Comparison of ENCODE assay signal across 12 mouse cellular contexts in the genomic region with DNA sequence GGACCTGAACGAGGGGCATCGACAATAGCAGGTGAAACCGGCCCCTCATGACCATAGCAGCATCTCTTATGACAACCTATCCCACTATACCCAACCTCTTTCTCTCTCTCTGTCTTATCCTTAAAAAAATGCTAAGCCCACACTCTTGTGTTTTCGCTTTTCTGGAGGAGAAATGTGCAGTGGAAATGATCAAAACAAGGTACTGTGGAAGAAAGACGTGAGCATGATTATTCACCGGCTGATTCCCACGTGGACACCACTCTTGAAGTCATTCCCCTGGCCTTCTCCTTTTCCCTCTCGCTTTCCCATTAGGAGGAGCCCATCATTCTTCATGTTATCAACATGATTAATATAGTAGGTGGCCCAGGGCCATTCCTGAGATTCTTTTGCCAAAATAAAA. TPM values are rescaled to one million over a fixed set of nuclear protein-coding genes. Genes with fewer than 3 reads are reported as not detected.
DNase-seq lines count a peak whose midpoint lies in the region; ATAC-seq lines count a peak whose summit lies in the region.
"Had no signal": no experiment of that assay in that cellular context is flagged by ENCODE, and none has a peak within 500 bp of the region (broad histone marks: within the 10 kb centered on the region; RNA-seq: fewer than 3 reads in every experiment).

No protein-coding gene starts in this region.

- H3K4me1 ChIP-seq in hindbrain, embryonic 16.5 days (ENCODE audit: control insufficient read depth, insufficient read depth, low read depth, low read length) = peaks cover 12% of the 10 kb centered on the region
- peaks cover 21% of the 10 kb centered on the region for H3K4me1 ChIP-seq in midbrain, embryonic 16.5 days (ENCODE audit: control insufficient read depth, insufficient read depth, low read length)

- H3K4me2 ChIP-seq in hindbrain, embryonic 16.5 days (ENCODE audit: low read length) = peak overlapping the region; percentile 55
- H3K4me2 ChIP-seq in midbrain, embryonic 16.5 days (ENCODE audit: low read length) = peak overlapping the region; percentile 58

- H3K4me3 ChIP-seq in hindbrain, embryonic 16.5 days (ENCODE audit: low read length) = no peak overlapping the region
- 0 out of 2 replicates have a peak overlapping the region, but pooled peaks have one; percentile 39 for H3K4me3 ChIP-seq in midbrain, embryonic 16.5 days (ENCODE audit: low read depth, low read length)

- H3K9me3 ChIP-seq in hindbrain, embryonic 16.5 days (ENCODE audit: control insufficient read depth, low read length) = no peaks in the 10 kb centered on the region
- no peaks in the 10 kb centered on the region for H3K9me3 ChIP-seq in midbrain, embryonic 16.5 days (replicated peaks; ENCODE audit: control insufficient read depth, low read length, poor library complexity, severe bottlenecking)

- 3% methylated on average over 8 of the region's 8 CpGs for WGBS in hindbrain, embryonic 16.5 days
- 1% methylated on average over 8 of the region's 8 CpGs for WGBS in midbrain, embryonic 16.5 days

- H3K36me3 ChIP-seq in hindbrain, embryonic 16.5 days (ENCODE audit: control insufficient read depth, insufficient read depth, low read length) = no peaks in the 10 kb centered on the region
- H3K36me3 ChIP-seq in midbrain, embryonic 16.5 days (ENCODE audit: control insufficient read depth, insufficient read depth, low read length) = no peaks in the 10 kb centered on the region

- peak; percentile 49 for DNase-seq in cerebellum, adult 9-11 months
- DNase-seq in embryo, embryonic 11 days = peak; percentile 34
- no peak for DNase-seq in urinary bladder, adult 18-20 months (ENCODE audit: low spot score in 2 of 2)
- DNase-seq in gastrocnemius, adult 8-10 months (ENCODE audit: low spot score in 2 of 2) = no peak
- no peak for DNase-seq in spleen, postnatal 36 days (ENCODE audit: low spot score in 2 of 2)
- DNase-seq in ovary, postnatal 14 days (ENCODE audit: low spot score) = no peak
- DNase-seq: gastrocnemius, postnatal 25 days; heart, postnatal 4 days; lung, postnatal 36 days; thymus, adult 18-20 months had no signal

- no peak overlapping the region; the same call in 1 of the 2 replicates for H3K9ac ChIP-seq in hindbrain, embryonic 16.5 days (ENCODE audit: low read depth, low read length)
- peak overlapping the region; percentile 15; the same call in 1 of the 2 replicates for H3K9ac ChIP-seq in midbrain, embryonic 16.5 days (ENCODE audit: low read depth, low read length)

- no peak for ATAC-seq in hindbrain, embryonic 16.5 days
- ATAC-seq in midbrain, embryonic 16.5 days = no peak

- peaks cover 25% of the 10 kb centered on the region for H3K27me3 ChIP-seq in hindbrain, embryonic 16.5 days (replicated peaks; ENCODE audit: control insufficient read depth, insufficient read depth, low read length)
- peaks cover 15% of the 10 kb centered on the region for H3K27me3 ChIP-seq in midbrain, embryonic 16.5 days (ENCODE audit: control insufficient read depth, insufficient read depth, low read depth, low read length)

- peak overlapping the region; percentile 65 for H3K27ac ChIP-seq in hindbrain, embryonic 16.5 days (ENCODE audit: low read depth, low read length)
- H3K27ac ChIP-seq in midbrain, embryonic 16.5 days (ENCODE audit: low read length) = peak overlapping the region; percentile 96

RNA-seq across cellular contexts. Expression of a gene that starts 9.1 kb away (rescaled TPM):
- 76.5 and 87.1 TPM in 2 replicates for polyA plus RNA-seq in hindbrain, embryonic 16.5 days (2015; fragmentation: Nextera tagmentation; extraction: Ambion mirVana)
- polyA plus RNA-seq in midbrain, embryonic 16.5 days (2015; fragmentation: Nextera tagmentation; extraction: Ambion mirVana) = 77.0 and 80.2 TPM in 2 replicates
- total RNA-seq in gastrocnemius, adult 8-10 months (2022) = 1 to 10 TPM in 1 of 4 experiments, under 1 TPM in 3; 0.48 to 1.6 (median 0.69) TPM

Comparison
In these comparisons a context has a peak if more than half of its experiments do, and no peak if none do; other contexts are left out.
1. DNase-seq: peak in cerebellum, adult 9-11 months (single experiment) and embryo, embryonic 11 days (single experiment); none in urinary bladder, adult 18-20 months (0 of 2), gastrocnemius, adult 8-10 months (0 of 2), spleen, postnatal 36 days (0 of 2) and ovary, postnatal 14 days (single experiment).